8 mouse cellular contexts compared by ENCODE assay signal in genomic region chr5:38479545-38479907, GRCm38 (mm10). TPM values are rescaled to one million over a fixed set of nuclear protein-coding genes. Genes with fewer than 3 reads are reported as not detected.
DNase-seq lines count a peak whose midpoint lies in the region; ATAC-seq and TF ChIP-seq lines count a peak whose summit lies in the region.
"Not testable (repeated sequence)": the region's sequence is repeated elsewhere in the genome, so short reads cannot be mapped to it uniquely, and the experiment has no call there.

No protein-coding gene starts in this region.

- TF ChIP-seq CTCF in lung, adult 2 months (IDR thresholded peaks at IDR 0.05; ENCODE audit: insufficient read depth, low read length); midbrain, postnatal 0 days (IDR thresholded peaks at IDR 0.05): not testable (repeated sequence)

- DNase-seq in adrenal gland, adult 2 months: peak; percentile 26
- DNase-seq in embryonic facial prominence, embryonic 14.5 days (ENCODE audit: low spot score); hindbrain, embryonic 14.5 days (ENCODE audit: low spot score); limb, embryonic 10.5 days (ENCODE audit: low spot score); lung, adult 2 months; midbrain, postnatal 0 days (ENCODE audit: low spot score): not testable (repeated sequence)
- DNase-seq in heart, adult 11 months: peak; percentile 85

- not testable (repeated sequence) for H3K9me3 ChIP-seq in embryonic facial prominence, embryonic 14.5 days (ENCODE audit: control insufficient read depth, low read length); hindbrain, embryonic 14.5 days (ENCODE audit: control insufficient read depth, low read length); limb, embryonic 10.5 days (replicated peaks); midbrain, postnatal 0 days (ENCODE audit: low read length); stomach, embryonic 16.5 days (replicated peaks; ENCODE audit: control insufficient read depth, low read length)

- not testable (repeated sequence) for TF ChIP-seq POLR2A in lung, adult 2 months (IDR thresholded peaks at IDR 0.05; ENCODE audit: borderline replicate concordance, extremely low read depth, low read depth, low read length)

- peak overlapping the region; percentile 41; the same call in 1 of the 2 replicates for H3K9ac ChIP-seq in embryonic facial prominence, embryonic 14.5 days (ENCODE audit: low read depth, low read length)
- H3K9ac ChIP-seq in hindbrain, embryonic 14.5 days; midbrain, postnatal 0 days (replicated peaks; ENCODE audit: low read length, poor library complexity, severe bottlenecking): not testable (repeated sequence)
- peak overlapping the region; percentile 57 for H3K9ac ChIP-seq in stomach, embryonic 16.5 days (ENCODE audit: low read length)

- peak overlapping the region; percentile 29 for H3K4me3 ChIP-seq in embryonic facial prominence, embryonic 14.5 days (ENCODE audit: low read depth, low read length)
- H3K4me3 ChIP-seq in hindbrain, embryonic 14.5 days (replicated peaks; ENCODE audit: low read length): 0 out of 2 replicates have a peak overlapping the region, but pooled peaks have one; percentile 12
- peak overlapping the region; percentile 40 for H3K4me3 ChIP-seq in limb, embryonic 10.5 days
- H3K4me3 ChIP-seq in lung, adult 2 months (replicated peaks; ENCODE audit: extremely low read depth, low read depth, low read length): peak overlapping the region; percentile 53
- not testable (repeated sequence) for H3K4me3 ChIP-seq in midbrain, postnatal 0 days (ENCODE audit: low read depth, low read length)
- H3K4me3 ChIP-seq in stomach, embryonic 16.5 days (replicated peaks; ENCODE audit: low read length): peak overlapping the region; percentile 43

- not testable (repeated sequence) for H3K36me3 ChIP-seq in embryonic facial prominence, embryonic 14.5 days (ENCODE audit: control insufficient read depth, insufficient read depth, low read length); hindbrain, embryonic 14.5 days (replicated peaks; ENCODE audit: control insufficient read depth, insufficient read depth); limb, embryonic 10.5 days; midbrain, postnatal 0 days (ENCODE audit: insufficient read depth, low read length); stomach, embryonic 16.5 days (ENCODE audit: control insufficient read depth, insufficient read depth, low read length)

- H3K4me2 ChIP-seq in embryonic facial prominence, embryonic 14.5 days (ENCODE audit: low read depth, low read length): peak overlapping the region; percentile 53
- peak overlapping the region; percentile 43 for H3K4me2 ChIP-seq in hindbrain, embryonic 14.5 days (replicated peaks)
- peak overlapping the region; percentile 39 for H3K4me2 ChIP-seq in midbrain, postnatal 0 days (ENCODE audit: low read depth, low read length, poor library complexity, severe bottlenecking)
- H3K4me2 ChIP-seq in stomach, embryonic 16.5 days (ENCODE audit: low read depth, low read length): peak overlapping the region; percentile 56

- not testable (repeated sequence) for ATAC-seq in embryonic facial prominence, embryonic 14.5 days (ENCODE audit: low read depth); stomach, embryonic 16.5 days (ENCODE audit: insufficient read depth, low FRiP score)
- ATAC-seq in hindbrain, embryonic 14.5 days (ENCODE audit: low FRiP score): peak; percentile 10; the same call in 1 of the 2 replicates
- ATAC-seq in midbrain, postnatal 0 days (ENCODE audit: low FRiP score): peak; percentile 42; the same call in 1 of the 2 replicates

- peaks cover 11% of the 10 kb centered on the region for H3K4me1 ChIP-seq in embryonic facial prominence, embryonic 14.5 days (ENCODE audit: control insufficient read depth, insufficient read depth, low read length)
- peaks cover 17% of the 10 kb centered on the region for H3K4me1 ChIP-seq in hindbrain, embryonic 14.5 days (replicated peaks; ENCODE audit: control insufficient read depth, insufficient read depth, low read length)
- H3K4me1 ChIP-seq in limb, embryonic 10.5 days: peaks cover 35% of the 10 kb centered on the region
- H3K4me1 ChIP-seq in lung, adult 2 months (ENCODE audit: control insufficient read depth, insufficient read depth, low read length); midbrain, postnatal 0 days (ENCODE audit: insufficient read depth, low read length); stomach, embryonic 16.5 days (ENCODE audit: control insufficient read depth, insufficient read depth, low read length): not testable (repeated sequence)

- not testable (repeated sequence) for H3K27me3 ChIP-seq in embryonic facial prominence, embryonic 14.5 days (replicated peaks; ENCODE audit: control insufficient read depth, insufficient read depth, low read length); hindbrain, embryonic 14.5 days (ENCODE audit: control insufficient read depth, insufficient read depth, low read length); limb, embryonic 10.5 days (ENCODE audit: low read depth, poor library complexity, severe bottlenecking); midbrain, postnatal 0 days (ENCODE audit: insufficient read depth, low read length); stomach, embryonic 16.5 days (ENCODE audit: control insufficient read depth, insufficient read depth, low read length)

- 0 out of 2 replicates have a peak overlapping the region, but pooled peaks have one; percentile 8 for H3K27ac ChIP-seq in embryonic facial prominence, embryonic 14.5 days (replicated peaks; ENCODE audit: low read depth, low read length)
- H3K27ac ChIP-seq in hindbrain, embryonic 14.5 days; midbrain, postnatal 0 days (ENCODE audit: low read depth, low read length): not testable (repeated sequence)
- peak overlapping the region; percentile 83 for H3K27ac ChIP-seq in limb, embryonic 10.5 days
- H3K27ac ChIP-seq in stomach, embryonic 16.5 days (ENCODE audit: low read length): peak overlapping the region; percentile 58; the same call in 1 of the 2 replicates

RNA-seq across cellular contexts. Expression of gene Slc2a9, which starts 23.4 kb away (rescaled TPM):
- total RNA-seq in adrenal gland, adult 2 months (2021): 1 to 10 TPM; 1.3 to 2.1 TPM
- polyA plus RNA-seq in adrenal gland, adult 2 months (2012; rRNA removed): 2.3 and 2.8 TPM in 2 replicates
- 0.56 and 0.76 TPM in 2 replicates for polyA plus RNA-seq in embryonic facial prominence, embryonic 14.5 days (2014; fragmentation: Nextera tagmentation; extraction: Ambion mirVana)
- 0.14 and 0.27 TPM in 2 replicates for polyA plus RNA-seq in hindbrain, embryonic 14.5 days (2014; fragmentation: Nextera tagmentation; extraction: Ambion mirVana)
- polyA plus RNA-seq in limb, embryonic 10.5 days (2016; fragmentation: Nextera tagmentation; extraction: Ambion mirVana): 0.13 TPM in 1 of 2 replicates, not detected in the other
- polyA plus RNA-seq in lung, adult 2 months (2012; rRNA removed): 4.9 and 5.0 TPM in 2 replicates
- 1.3 and 3.4 TPM in 2 replicates for total RNA-seq in midbrain, postnatal 0 days (2014; rRNA removed)
- 0.44 and 0.93 TPM in 2 replicates for polyA plus RNA-seq in midbrain, postnatal 0 days (2015; fragmentation: Nextera tagmentation; extraction: Ambion mirVana)
- polyA plus RNA-seq in stomach, embryonic 16.5 days (2015; fragmentation: Nextera tagmentation; extraction: Ambion mirVana): 0.77 and 1.4 TPM in 2 replicates
